Mouse (Mus musculus): ENCODE results near the gene Cdc37l1. TPM values are rescaled to one million over a fixed set of nuclear protein-coding genes. Genes with fewer than 3 reads are reported as not detected.

Cdc37l1 gene
- polyA plus RNA-seq, 1 experiment from 2014 or later = 49.8 TPM

DNA sequence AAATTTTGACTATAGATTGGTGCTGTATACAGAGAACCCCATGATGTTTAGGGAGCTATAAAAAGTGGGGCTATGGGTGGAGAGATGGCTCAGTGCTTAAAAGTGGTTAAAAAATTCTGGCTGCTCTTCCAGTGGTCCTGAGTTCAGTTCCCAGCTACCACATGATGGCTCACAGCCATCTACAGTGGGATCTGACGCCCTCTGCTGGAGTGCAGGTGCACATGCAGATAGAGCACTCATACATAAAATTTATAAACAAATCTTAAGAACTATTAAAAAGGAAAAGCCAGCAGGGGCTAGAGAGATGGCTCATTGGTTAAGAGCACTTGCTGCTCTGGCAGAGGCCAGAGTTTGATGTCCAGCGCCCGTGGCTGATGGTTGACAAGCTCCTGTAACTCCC lies 29.5 kb downstream of the Cdc37l1 start:
- ATAC-seq (no peak), DNase-seq (ENCODE audit: low read depth, low spot score) (no peak)
- no peaks in the 10 kb centered on the region for H3K27me3 ChIP-seq
- in situ Hi-C loops (cut with MboI; ENCODE audit: low pct_unique_long_range_greater_than_20kb) = no loop called here
- TF ChIP-seq CTCF (IDR thresholded peaks at IDR 0.05) = peak; percentile 70
- ChIA-PET POLR2A (interaction anchor here (1.9 kb wide), 1 partner anchor 27 kb away, joined by 4 read pairs; no protein-coding TSS in a partner anchor), CTCF (interaction anchor here (0.8 to 1.8 kb wide), 6 partner anchors 10 to 43 kb away, joined by 3 to 6 read pairs (median 3); no protein-coding TSS in a partner anchor)

DNA sequence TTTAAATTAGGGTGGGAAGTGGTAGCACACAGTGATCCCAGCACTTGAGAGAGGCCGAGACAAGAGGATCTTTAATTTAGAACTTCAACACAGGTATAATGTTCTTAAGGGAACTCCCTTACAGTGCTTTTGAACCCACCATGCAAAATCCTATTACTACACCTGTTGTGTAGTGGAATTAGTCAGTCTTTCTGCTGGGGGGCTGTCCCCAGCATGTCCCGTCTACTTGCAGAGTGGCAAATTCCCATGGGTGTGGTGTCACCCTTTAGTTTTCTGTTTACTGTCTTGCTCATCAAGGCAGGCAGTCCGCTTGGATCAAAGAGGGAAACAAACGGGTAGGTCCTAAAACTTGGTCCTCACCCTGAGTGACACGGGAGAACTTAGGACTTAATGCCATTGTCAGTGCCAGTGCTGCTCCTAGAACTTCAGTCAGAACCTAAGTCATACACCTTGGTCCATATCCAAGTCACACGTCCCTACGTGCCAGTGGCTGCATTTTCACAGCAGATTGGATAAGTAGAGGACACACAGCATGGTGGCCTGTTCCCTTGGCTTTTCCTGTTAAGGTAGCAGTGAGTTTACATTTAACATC lies 31.7 kb downstream of the Cdc37l1 start:
- DNase-seq (ENCODE audit: low read depth, low spot score) (no peak), ATAC-seq (no peak)
- in situ Hi-C loops (cut with MboI; ENCODE audit: low pct_unique_long_range_greater_than_20kb) = no loop called here
- no peak for TF ChIP-seq CTCF (IDR thresholded peaks at IDR 0.05)
- no peaks in the 10 kb centered on the region for H3K27me3 ChIP-seq
- POLR2A ChIA-PET = no interaction called here
- CTCF ChIA-PET = no interaction called here

DNA sequence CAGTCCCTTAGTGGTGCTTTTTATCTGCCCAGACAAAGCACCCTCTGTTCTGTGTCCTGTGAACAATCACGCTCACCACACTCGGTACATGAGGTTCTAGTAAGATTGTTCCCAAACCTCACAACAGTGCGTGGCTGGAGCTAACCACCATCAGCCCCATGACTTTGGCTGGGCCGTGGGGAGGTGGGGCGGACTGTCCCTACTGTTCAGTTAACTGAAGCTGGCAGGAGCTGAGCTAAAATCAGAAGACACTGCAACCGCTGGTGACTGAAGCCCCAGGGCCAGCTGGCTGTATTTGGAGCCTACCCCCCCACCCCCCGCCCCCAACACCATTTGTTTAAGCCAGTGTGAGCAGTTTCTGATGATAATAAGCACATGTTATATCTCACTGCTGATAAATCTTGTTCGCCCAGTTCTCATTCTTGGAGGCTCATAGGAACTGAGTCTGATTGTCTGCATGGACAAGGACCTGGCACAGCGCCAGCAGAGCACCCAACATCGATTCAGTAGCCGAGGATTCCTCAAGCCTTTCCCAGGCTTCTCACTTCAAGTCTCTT lies 34.3 kb downstream of the Cdc37l1 start:
- in situ Hi-C loops (cut with MboI; ENCODE audit: low pct_unique_long_range_greater_than_20kb) = no loop called here
- no peak for ATAC-seq
- ChIA-PET CTCF (interaction anchor here (0.8 to 1.7 kb wide), 2 partner anchors 8 to 13 kb away, joined by 4 to 5 read pairs; no protein-coding TSS in a partner anchor), POLR2A (no interaction called here)
- DNase-seq (ENCODE audit: low read depth, low spot score) = no peak
- H3K27me3 ChIP-seq = no peaks in the 10 kb centered on the region
- TF ChIP-seq CTCF (IDR thresholded peaks at IDR 0.05) = no peak

DNA sequence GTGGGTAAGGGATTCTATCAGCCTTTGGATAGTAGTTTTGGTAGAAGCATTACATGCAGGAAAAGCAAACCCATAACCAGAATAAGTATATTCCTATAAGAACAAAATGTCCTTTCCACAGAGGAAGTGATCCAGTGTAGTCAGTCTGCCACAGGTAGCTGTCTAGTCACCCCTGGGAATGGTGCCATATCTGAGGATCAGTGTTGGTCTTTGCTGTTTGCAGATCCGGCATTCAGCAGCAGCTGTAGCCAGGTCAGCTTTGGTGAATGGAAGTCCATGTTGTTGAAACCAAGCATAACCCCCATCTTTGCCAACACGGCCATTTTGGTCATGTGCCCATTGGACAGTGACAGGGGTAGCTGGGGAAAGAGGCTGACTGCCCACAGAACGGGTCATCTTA lies 41.6 kb downstream of the Cdc37l1 start:
- no peaks in the 10 kb centered on the region for H3K27me3 ChIP-seq
- no peak for TF ChIP-seq CTCF (IDR thresholded peaks at IDR 0.05)
- ATAC-seq (no peak), DNase-seq (ENCODE audit: low read depth, low spot score) (no peak)
- ChIA-PET CTCF (no interaction called here), POLR2A (no interaction called here)
- in situ Hi-C loops (cut with MboI; ENCODE audit: low pct_unique_long_range_greater_than_20kb) = no loop called here

DNA sequence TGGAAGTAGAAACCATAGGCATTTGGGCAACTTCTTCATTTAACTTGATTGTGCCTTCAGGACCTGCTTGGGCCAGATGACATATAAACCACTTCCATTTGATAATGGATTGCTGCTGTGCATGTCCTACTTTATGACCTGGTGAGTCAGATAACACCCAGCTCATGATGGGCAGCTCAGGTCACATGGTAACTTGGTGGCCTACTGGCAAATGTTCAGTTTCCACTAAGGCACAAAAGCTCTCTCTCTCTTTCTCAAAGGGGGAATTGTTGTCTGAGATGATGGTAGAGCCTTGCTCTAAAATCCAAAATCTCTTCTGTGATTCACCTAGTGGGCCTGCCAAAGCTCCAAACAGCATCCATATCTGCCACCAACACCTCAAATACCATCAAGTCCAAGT lies 42.5 kb downstream of the Cdc37l1 start:
- in situ Hi-C loops (cut with MboI; ENCODE audit: low pct_unique_long_range_greater_than_20kb) = no loop called here
- TF ChIP-seq CTCF (IDR thresholded peaks at IDR 0.05) = no peak
- POLR2A ChIA-PET = no interaction called here
- ATAC-seq (no peak), DNase-seq (ENCODE audit: low read depth, low spot score) (no peak)
- no peaks in the 10 kb centered on the region for H3K27me3 ChIP-seq
- CTCF ChIA-PET = no interaction called here

DNA sequence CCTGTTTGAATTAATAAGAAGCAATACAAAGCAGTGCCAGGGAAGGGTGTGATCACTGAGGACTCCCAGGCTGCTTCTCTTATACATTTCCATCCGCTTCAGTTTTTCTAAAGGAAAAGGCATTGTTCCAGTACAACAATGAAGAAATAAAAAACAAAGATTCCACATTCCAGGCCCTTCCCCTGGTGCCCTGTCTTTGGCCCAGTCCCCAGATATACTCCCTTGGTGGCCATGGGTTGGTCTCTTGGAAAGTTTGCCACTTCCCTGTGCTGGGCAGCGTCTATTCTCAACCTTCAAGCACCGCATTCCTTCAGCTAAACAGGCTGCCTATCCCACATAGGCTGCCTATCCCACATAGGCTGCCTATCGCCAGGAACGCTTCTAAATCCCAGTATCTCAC lies 46.9 kb downstream of the Cdc37l1 start:
- ATAC-seq = no peak
- no peak for TF ChIP-seq CTCF (IDR thresholded peaks at IDR 0.05)
- H3K27me3 ChIP-seq = no peaks in the 10 kb centered on the region
- ChIA-PET POLR2A (interaction anchor here (1.9 kb wide), 1 partner anchor 10 kb away, joined by 7 read pairs; the partner anchor contains the start of gene Ak3), CTCF (interaction anchor here (1.0 to 1.5 kb wide), 2 partner anchors 12 to 17 kb away, joined by 3 to 5 read pairs; no protein-coding TSS in a partner anchor)
- no peak for DNase-seq (ENCODE audit: low read depth, low spot score)
- in situ Hi-C loops (cut with MboI; ENCODE audit: low pct_unique_long_range_greater_than_20kb) = no loop called here

DNA sequence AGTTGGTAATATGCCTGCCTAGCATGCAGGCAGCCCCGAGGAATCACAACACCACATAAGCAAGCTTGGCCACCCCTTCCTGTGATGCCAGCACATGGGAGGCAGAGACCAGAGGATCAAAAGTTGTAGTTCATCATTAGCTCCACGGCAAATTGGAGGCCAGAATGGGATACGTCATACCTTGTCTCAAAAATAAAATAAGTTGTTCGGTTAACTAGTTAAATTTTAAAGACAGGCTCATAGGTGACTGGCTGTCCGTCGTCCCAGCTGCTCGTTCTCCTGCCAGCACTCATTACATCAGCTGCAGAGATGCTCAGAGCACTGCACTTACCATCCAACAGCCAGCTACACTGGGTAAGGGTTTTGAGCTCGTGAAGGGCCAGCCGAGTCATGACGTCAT lies 47.4 kb downstream of the Cdc37l1 start:
- POLR2A ChIA-PET = interaction anchor here (1.9 kb wide), 1 partner anchor 10 kb away, joined by 7 read pairs; the partner anchor contains the start of gene Ak3
- TF ChIP-seq CTCF (IDR thresholded peaks at IDR 0.05) = no peak

DNA sequence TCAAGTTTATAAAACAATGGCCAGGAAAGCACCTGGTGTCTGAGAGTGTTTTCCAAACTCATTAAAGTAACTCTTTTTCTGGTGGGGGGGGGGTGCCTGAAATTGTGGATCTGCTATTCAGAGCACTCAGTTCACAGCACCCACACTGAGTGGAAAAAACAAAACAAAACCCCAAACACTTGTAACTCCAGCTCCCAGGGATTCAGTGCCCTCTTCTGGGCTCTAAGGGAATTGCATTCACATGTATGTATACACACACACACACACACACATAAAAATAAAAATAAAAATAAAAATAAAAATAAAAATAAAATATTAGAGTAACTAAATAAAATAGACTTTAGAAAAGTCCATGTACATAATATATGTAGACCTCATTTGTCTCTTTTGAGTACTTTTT lies 49.2 kb downstream of the Cdc37l1 start:
- no peak for TF ChIP-seq CTCF (IDR thresholded peaks at IDR 0.05)
- ChIA-PET CTCF (no interaction called here), POLR2A (interaction anchor here (0.7 kb wide), 1 partner anchor 11 kb away, joined by 3 read pairs; no protein-coding TSS in a partner anchor)
- H3K27me3 ChIP-seq = no peaks in the 10 kb centered on the region
- ATAC-seq = no peak
- DNase-seq (ENCODE audit: low read depth, low spot score) = no peak
- in situ Hi-C loops (cut with MboI; ENCODE audit: low pct_unique_long_range_greater_than_20kb) = no loop called here

More for the DNA sequence above, 47.4 kb downstream of the Cdc37l1 start:
- in situ Hi-C loops (cut with MboI; ENCODE audit: low pct_unique_long_range_greater_than_20kb) = no loop called here
- CTCF ChIA-PET = interaction anchor here (1.0 to 1.5 kb wide), 3 partner anchors 9 to 17 kb away, joined by 3 to 5 read pairs (median 4); no protein-coding TSS in a partner anchor
- no peaks in the 10 kb centered on the region for H3K27me3 ChIP-seq
- no peak for DNase-seq (ENCODE audit: low read depth, low spot score)
- ATAC-seq = no peak

DNA sequence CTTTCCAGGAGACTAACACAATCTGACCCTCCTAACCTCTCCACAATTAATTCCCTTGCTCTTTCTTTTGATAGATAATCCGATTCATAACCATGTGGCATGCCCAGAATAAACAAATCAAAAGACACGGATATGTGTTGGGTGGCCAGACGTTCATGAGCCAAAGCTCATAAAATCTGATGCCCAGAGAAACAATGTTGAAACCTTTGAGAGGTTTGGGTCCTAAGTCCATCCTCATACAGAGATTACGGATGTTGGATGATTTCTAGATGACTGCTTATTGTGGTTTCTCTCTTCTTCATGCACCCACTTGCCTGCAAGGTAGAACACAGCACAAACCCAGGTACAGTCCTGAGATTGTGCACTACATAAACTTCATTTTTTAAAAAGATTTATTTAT lies 50.1 kb downstream of the Cdc37l1 start:
- H3K27me3 ChIP-seq = no peaks in the 10 kb centered on the region
- ATAC-seq (no peak), DNase-seq (ENCODE audit: low read depth, low spot score) (no peak)
- no peak for TF ChIP-seq CTCF (IDR thresholded peaks at IDR 0.05)
- in situ Hi-C loops (cut with MboI; ENCODE audit: low pct_unique_long_range_greater_than_20kb) = no loop called here
- ChIA-PET CTCF (no interaction called here), POLR2A (no interaction called here)

DNA sequence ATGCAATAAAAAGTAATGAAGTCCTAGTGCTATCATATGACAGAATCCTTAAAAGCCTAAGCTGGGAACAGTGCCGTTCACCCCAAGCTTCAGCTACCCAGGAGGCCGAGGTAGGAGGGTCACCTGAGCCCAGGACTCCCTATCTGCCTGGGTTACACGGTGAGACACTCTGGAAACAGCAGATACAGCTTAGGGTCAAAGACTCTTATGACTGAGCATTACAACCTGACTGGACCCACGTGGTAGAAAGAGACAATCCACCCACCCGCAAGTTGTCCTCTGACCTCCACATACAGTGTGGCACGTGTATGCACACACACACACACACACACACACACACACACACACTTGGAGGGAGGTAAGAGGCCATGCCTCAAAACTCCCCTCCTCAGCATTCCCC lies 52.0 kb downstream of the Cdc37l1 start:
- DNase-seq (ENCODE audit: low read depth, low spot score) (no peak), ATAC-seq (no peak)
- ChIA-PET POLR2A (interaction anchor here (0.7 kb wide), 1 partner anchor 140 kb away, joined by 3 read pairs; no protein-coding TSS in a partner anchor), CTCF (no interaction called here)
- H3K27me3 ChIP-seq = no peaks in the 10 kb centered on the region
- in situ Hi-C loops (cut with MboI; ENCODE audit: low pct_unique_long_range_greater_than_20kb) = no loop called here
- TF ChIP-seq CTCF (IDR thresholded peaks at IDR 0.05) = no peak

DNA sequence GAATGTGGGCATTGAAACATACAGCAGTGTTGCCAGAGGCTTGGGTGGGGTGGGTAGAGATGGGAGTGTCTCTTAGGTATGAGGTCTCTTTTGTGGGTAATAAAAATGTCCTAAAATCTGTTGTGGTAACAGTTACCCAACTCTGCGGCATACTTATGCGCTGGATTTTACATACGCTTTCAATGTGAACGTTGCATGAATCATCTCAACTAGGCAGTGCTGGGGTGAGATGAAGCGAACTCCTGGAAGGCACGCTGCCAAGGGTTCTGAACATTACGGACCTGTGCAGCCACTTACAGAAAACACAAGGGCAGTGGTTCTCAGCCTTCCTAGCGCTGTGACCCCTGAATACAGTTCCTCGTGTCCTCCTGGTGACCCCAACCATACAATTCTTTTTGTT lies 52.5 kb downstream of the Cdc37l1 start:
- TF ChIP-seq CTCF (IDR thresholded peaks at IDR 0.05) = no peak
- ATAC-seq (no peak), DNase-seq (ENCODE audit: low read depth, low spot score) (no peak)
- ChIA-PET CTCF (no interaction called here), POLR2A (no interaction called here)
- in situ Hi-C loops (cut with MboI; ENCODE audit: low pct_unique_long_range_greater_than_20kb) = no loop called here
- H3K27me3 ChIP-seq = no peaks in the 10 kb centered on the region

Measured in Patski (cell line).